Mouse (Mus musculus): ENCODE data around the gene Rims4. TPM values are rescaled to one million over a fixed set of nuclear protein-coding genes. Genes with fewer than 3 reads are reported as not detected.
A peak's percentile ranks its signal among the peaks of the same experiment; 100 is the strongest.

Rims4 gene
- polyA plus RNA-seq, 1 experiment, result 0.19 TPM

GRCm38 (mm10) chr2:163876830-163877498 is 41.5 kb downstream of the Rims4 start:
- DNase-seq, result no peak
- no peak overlapping the region for H3K4me3 ChIP-seq (replicated peaks; ENCODE audit: extremely low read depth, low read depth, low read length)
- no peak for TF ChIP-seq CTCF (IDR thresholded peaks at IDR 0.05; ENCODE audit: insufficient read depth, low read length)
- no peak for TF ChIP-seq POLR2A (IDR thresholded peaks at IDR 0.05; ENCODE audit: borderline replicate concordance, extremely low read depth, low read depth, low read length)
- WGBS, result 56% methylated on average over 14 of the region's 14 CpGs
- no peaks in the 10 kb centered on the region for H3K4me1 ChIP-seq (ENCODE audit: control insufficient read depth, insufficient read depth, low read length)

GRCm38 (mm10) chr2:163875484-163875883 is 43.0 kb downstream of the Rims4 start:
- Histone ChIP-seq H3K4me1 (ENCODE audit: control insufficient read depth, insufficient read depth, low read length) (no peaks in the 10 kb centered on the region), H3K4me3 (replicated peaks; ENCODE audit: extremely low read depth, low read depth, low read length) (no peak overlapping the region)
- 72% methylated on average over 7 of the region's 7 CpGs for WGBS
- no peak for DNase-seq
- no peak for TF ChIP-seq POLR2A (IDR thresholded peaks at IDR 0.05; ENCODE audit: borderline replicate concordance, extremely low read depth, low read depth, low read length)
- no peak for TF ChIP-seq CTCF (IDR thresholded peaks at IDR 0.05; ENCODE audit: insufficient read depth, low read length)

GRCm38 (mm10) chr2:163874877-163875276 is 43.6 kb downstream of the Rims4 start:
- 63% methylated on average over 5 of the region's 5 CpGs for WGBS
- Histone ChIP-seq H3K4me1 (ENCODE audit: control insufficient read depth, insufficient read depth, low read length) (no peaks in the 10 kb centered on the region), H3K4me3 (replicated peaks; ENCODE audit: extremely low read depth, low read depth, low read length) (no peak overlapping the region)
- no peak for DNase-seq
- TF ChIP-seq POLR2A (IDR thresholded peaks at IDR 0.05; ENCODE audit: borderline replicate concordance, extremely low read depth, low read depth, low read length) (no peak), CTCF (IDR thresholded peaks at IDR 0.05; ENCODE audit: insufficient read depth, low read length) (no peak)

GRCm38 (mm10) chr2:163871906-163872305 is 46.6 kb downstream of the Rims4 start:
- WGBS, result 44% methylated on average over 3 of the region's 3 CpGs
- DNase-seq, result no peak
- Histone ChIP-seq H3K4me3 (replicated peaks; ENCODE audit: extremely low read depth, low read depth, low read length) (no peak overlapping the region), H3K4me1 (ENCODE audit: control insufficient read depth, insufficient read depth, low read length) (no peaks in the 10 kb centered on the region)
- no peak for TF ChIP-seq CTCF (IDR thresholded peaks at IDR 0.05; ENCODE audit: insufficient read depth, low read length)
- TF ChIP-seq POLR2A (IDR thresholded peaks at IDR 0.05; ENCODE audit: borderline replicate concordance, extremely low read depth, low read depth, low read length), result no peak

GRCm38 (mm10) chr2:163871266-163871665 is 47.2 kb downstream of the Rims4 start:
- WGBS, result 85% methylated on average over 4 of the region's 4 CpGs
- TF ChIP-seq CTCF (IDR thresholded peaks at IDR 0.05; ENCODE audit: insufficient read depth, low read length) (no peak), POLR2A (IDR thresholded peaks at IDR 0.05; ENCODE audit: borderline replicate concordance, extremely low read depth, low read depth, low read length) (no peak)
- no peak overlapping the region for H3K4me3 ChIP-seq (replicated peaks; ENCODE audit: extremely low read depth, low read depth, low read length)
- DNase-seq, result no peak
- no peaks in the 10 kb centered on the region for H3K4me1 ChIP-seq (ENCODE audit: control insufficient read depth, insufficient read depth, low read length)

- Histone ChIP-seq H3K4me3 (replicated peaks; ENCODE audit: extremely low read depth, low read depth, low read length) (no peak overlapping the region), H3K4me1 (ENCODE audit: control insufficient read depth, insufficient read depth, low read length) (no peaks in the 10 kb centered on the region)
- TF ChIP-seq POLR2A (IDR thresholded peaks at IDR 0.05; ENCODE audit: borderline replicate concordance, extremely low read depth, low read depth, low read length) (no peak), CTCF (IDR thresholded peaks at IDR 0.05; ENCODE audit: insufficient read depth, low read length) (no peak)
- 61% methylated on average over 5 of the region's 5 CpGs for WGBS
- no peak for DNase-seq
Measured at GRCm38 (mm10) chr2:163869783-163870182, 48.7 kb downstream of the Rims4 start.

GRCm38 (mm10) chr2:163866061-163866460 is 52.4 kb downstream of the Rims4 start:
- DNase-seq, result no peak
- Histone ChIP-seq H3K4me1 (ENCODE audit: control insufficient read depth, insufficient read depth, low read length) (no peaks in the 10 kb centered on the region), H3K4me3 (replicated peaks; ENCODE audit: extremely low read depth, low read depth, low read length) (no peak overlapping the region)
- WGBS, result 75% methylated on average over 9 of the region's 9 CpGs
- no peak for TF ChIP-seq CTCF (IDR thresholded peaks at IDR 0.05; ENCODE audit: insufficient read depth, low read length)
- TF ChIP-seq POLR2A (IDR thresholded peaks at IDR 0.05; ENCODE audit: borderline replicate concordance, extremely low read depth, low read depth, low read length), result no peak

- no peak for DNase-seq
- 86% methylated on average over 5 of the region's 5 CpGs for WGBS
- TF ChIP-seq CTCF (IDR thresholded peaks at IDR 0.05; ENCODE audit: insufficient read depth, low read length) (no peak), POLR2A (IDR thresholded peaks at IDR 0.05; ENCODE audit: borderline replicate concordance, extremely low read depth, low read depth, low read length) (no peak)
- no peak overlapping the region for H3K4me3 ChIP-seq (replicated peaks; ENCODE audit: extremely low read depth, low read depth, low read length)
- no peaks in the 10 kb centered on the region for H3K4me1 ChIP-seq (ENCODE audit: control insufficient read depth, insufficient read depth, low read length)
Measured at GRCm38 (mm10) chr2:163865311-163865710, 53.2 kb downstream of the Rims4 start.

GRCm38 (mm10) chr2:163858254-163858947 is 60.1 kb downstream of the Rims4 start:
- TF ChIP-seq POLR2A (IDR thresholded peaks at IDR 0.05; ENCODE audit: borderline replicate concordance, extremely low read depth, low read depth, low read length) (no peak), CTCF (IDR thresholded peaks at IDR 0.05; ENCODE audit: insufficient read depth, low read length) (no peak)
- WGBS, result 15% methylated on average over 50 of the region's 50 CpGs
- DNase-seq, result peak; percentile 15
- no peak overlapping the region for H3K4me3 ChIP-seq (replicated peaks; ENCODE audit: extremely low read depth, low read depth, low read length)
- H3K4me1 ChIP-seq (ENCODE audit: control insufficient read depth, insufficient read depth, low read length), result no peaks in the 10 kb centered on the region

GRCm38 (mm10) chr2:163857233-163857632 is 61.2 kb downstream of the Rims4 start:
- WGBS, result 75% methylated on average over 6 of the region's 6 CpGs
- no peak for TF ChIP-seq POLR2A (IDR thresholded peaks at IDR 0.05; ENCODE audit: borderline replicate concordance, extremely low read depth, low read depth, low read length)
- Histone ChIP-seq H3K4me3 (replicated peaks; ENCODE audit: extremely low read depth, low read depth, low read length) (no peak overlapping the region), H3K4me1 (ENCODE audit: control insufficient read depth, insufficient read depth, low read length) (no peaks in the 10 kb centered on the region)
- no peak for DNase-seq
